Mouse (Mus musculus) skeletal muscle tissue, adult 2 months (tissue): ENCODE results near the gene Rnf10.

Experiments used
- DNase-seq: peaks from one replicate; pipeline ENCODE4 v3.0.0-alpha.2; 2012; ENCODE audit warnings: low read depth, low spot score

Rnf10 gene

GRCm38 (mm10) chr5:115194626-115195221, 78.0 kb downstream of the Rnf10 start:
- DNase-seq, result no peak

DNA sequence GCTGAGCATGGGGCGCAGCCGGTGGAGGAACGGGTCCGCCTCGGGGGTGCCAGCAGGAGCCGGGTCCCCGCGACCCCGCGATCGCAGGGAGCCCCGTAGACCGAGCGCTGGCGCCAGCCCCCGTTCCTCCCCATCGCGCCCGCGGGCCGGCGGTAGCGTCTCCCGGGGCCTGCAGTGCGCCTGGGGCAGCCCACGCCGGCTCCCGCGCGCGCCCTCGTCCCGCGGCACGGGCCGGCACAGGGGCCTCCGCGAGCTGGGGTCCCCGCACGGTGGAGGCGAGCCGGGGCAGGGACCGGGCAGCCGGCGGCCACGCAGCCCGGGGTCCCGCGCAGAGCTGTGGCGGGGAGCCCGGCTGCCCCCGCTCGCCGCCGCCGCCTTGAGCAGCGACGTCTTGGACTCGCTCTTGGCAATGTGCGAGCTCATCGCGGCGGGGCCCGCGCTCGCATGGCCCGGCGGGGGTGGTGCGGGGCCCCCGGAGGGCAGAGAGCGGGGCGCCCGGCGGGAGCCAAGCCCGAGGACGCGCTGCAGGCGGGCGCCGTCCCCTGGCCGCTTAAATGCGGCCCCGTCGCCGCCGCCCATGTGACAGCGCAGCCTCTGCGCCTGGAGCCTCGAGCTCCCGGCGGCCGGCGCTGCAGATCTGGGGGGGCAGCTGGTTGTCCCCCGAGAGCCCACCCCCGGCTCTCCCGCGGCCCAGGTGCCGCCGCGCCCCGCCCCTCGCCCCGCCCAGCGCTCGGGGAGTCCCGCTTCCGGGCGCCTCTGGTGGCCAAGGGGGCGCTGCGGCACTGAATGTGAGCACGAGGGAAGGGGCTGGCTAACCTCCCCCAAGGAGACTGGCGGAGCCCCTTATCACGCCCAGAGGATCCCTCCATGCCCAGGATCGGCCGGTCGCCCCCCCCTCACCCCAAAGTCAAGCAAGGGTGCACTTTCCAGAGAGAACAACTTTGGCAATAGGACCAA, 78.8 kb downstream of the Rnf10 start, which contains the start of gene Cabp1:
Cabp1 (minus strand) TSS at position 713 of the 957 bp plus-strand sequence.
- no peak for DNase-seq

DNA sequence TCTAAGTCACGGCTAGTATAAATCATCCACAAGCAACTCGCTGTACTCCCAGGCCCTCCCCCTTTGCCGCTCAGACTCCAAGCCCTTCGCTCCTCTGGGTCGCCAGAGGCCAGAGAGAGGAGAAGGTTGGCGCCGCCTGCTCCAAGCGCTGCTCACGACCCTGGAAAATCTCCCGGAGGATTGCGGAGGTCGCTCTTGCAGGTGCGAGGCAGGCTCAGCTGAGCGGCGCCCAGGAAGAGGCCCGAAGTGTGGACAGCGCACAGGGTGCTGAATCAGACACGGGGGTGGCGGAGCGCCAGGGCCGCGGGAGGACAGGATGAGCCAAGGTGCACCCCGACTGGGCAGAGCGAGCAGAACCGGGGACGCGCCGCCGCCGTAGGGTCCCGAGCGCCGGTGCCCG, 79.5 kb downstream of the Rnf10 start:
- DNase-seq, result peak; percentile 27

DNA sequence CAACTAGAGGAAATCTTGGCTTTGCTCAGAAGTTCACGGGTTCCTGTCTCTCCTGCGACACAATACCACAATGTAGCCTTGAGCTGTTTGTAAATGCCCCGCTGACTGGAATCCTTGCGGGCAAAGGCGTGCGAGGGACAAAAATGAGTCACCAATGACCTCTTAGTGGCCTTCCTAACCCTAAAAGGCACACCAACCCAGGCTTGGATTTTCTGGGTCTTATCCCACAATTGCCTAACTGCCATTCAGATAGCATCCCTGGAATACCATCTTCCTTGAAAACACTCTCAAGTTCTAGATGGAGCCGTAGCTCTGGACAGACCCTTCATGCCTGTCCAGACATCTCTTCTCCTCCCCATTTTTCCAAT, 79.9 kb downstream of the Rnf10 start:
- no peak for DNase-seq

DNA sequence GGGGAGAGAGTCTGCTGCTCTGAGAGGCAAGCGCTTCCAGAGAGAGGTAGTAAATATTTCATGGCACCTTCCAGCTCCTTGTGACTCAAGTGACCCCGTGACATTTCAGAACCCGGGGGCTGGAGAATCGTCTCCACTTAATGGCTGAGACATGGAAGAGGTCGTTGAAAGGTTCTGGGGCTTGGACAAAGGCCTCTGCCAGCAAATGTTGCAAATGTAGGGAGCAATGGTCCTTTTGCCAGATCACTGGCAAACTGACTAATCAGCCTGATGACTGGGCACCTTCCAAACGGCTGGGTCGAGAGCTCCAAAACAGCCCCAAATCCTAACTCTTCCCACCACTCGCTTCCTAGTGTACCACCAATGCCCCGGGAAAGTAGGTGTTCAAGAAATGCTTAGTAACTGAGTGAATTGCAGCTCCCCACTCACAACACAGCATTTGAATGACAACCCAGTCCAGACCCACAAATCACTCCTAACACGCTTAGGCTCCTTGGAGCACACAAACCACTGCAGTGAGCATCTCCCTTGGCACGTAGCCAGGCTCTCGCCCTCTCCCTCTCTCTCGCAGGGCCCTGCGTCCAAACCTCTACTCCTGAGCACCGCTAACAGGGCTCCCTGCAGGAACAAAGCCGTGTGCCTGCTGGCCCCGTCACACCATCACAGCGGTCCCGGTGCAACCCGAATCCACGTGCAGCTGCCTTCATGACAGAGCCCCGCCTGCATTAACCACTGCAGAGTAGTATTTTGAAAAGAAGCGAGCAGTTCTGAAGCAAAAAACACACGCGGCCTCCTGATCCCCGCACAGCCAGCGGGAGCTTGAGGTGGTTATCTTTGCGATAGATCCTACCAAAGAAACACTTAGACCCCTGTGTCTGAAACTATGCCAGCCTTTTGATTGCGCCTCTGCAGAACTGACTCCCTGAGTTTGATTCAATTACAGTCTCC, 80.5 kb downstream of the Rnf10 start:
- DNase-seq, result no peak
